Mouse (Mus musculus) splenic B cell, adult 2 months (primary cell): ENCODE results near the gene Lpar6.

ENCODE experiments used
- DNase-seq: peaks from one replicate; pipeline ENCODE4 v3.0.0-alpha.2; 2011; ENCODE audit warnings: low read depth, low spot score
- H3K27me3 ChIP-seq: 2 replicates; pipeline ENCODE4 v1.6.1; 2012; ENCODE audit warnings: mild to moderate bottlenecking, low read length, moderate library complexity, mixed read lengths; ENCODE audit not compliant: control insufficient read depth, poor library complexity, insufficient read depth, severe bottlenecking
- H3K36me3 ChIP-seq: 2 replicates; pipeline ENCODE4 v1.6.1; 2012; ENCODE audit warnings: mild to moderate bottlenecking, low read length, moderate library complexity, mixed read lengths; ENCODE audit not compliant: control insufficient read depth, poor library complexity, insufficient read depth, severe bottlenecking

Lpar6 gene

GRCm38 (mm10) chr14:73239291-73239690, 1.6 kb downstream of the Lpar6 start:
- 0 out of 2 replicates have a peak, but pooled peaks cover 2% of the 10 kb centered on the region for H3K36me3 ChIP-seq
- DNase-seq: peak; percentile 26
- no peaks in the 10 kb centered on the region for H3K27me3 ChIP-seq

GRCm38 (mm10) chr14:73239857-73240256, 2.2 kb downstream of the Lpar6 start:
- Histone ChIP-seq H3K36me3 (0 out of 2 replicates have a peak, but pooled peaks cover 2% of the 10 kb centered on the region), H3K27me3 (no peaks in the 10 kb centered on the region)
- DNase-seq: no peak

GRCm38 (mm10) chr14:73244061-73244597, 6.4 kb downstream of the Lpar6 start:
- DNase-seq: no peak
- Histone ChIP-seq H3K27me3 (no peaks in the 10 kb centered on the region), H3K36me3 (0 out of 2 replicates have a peak, but pooled peaks cover 2% of the 10 kb centered on the region)

GRCm38 (mm10) chr14:73250056-73250455, 12.4 kb downstream of the Lpar6 start:
- Histone ChIP-seq H3K36me3 (0 out of 2 replicates have a peak, but pooled peaks cover 3% of the 10 kb centered on the region), H3K27me3 (no peaks in the 10 kb centered on the region)
- DNase-seq: no peak

GRCm38 (mm10) chr14:73252276-73252675, 14.6 kb downstream of the Lpar6 start:
- Histone ChIP-seq H3K36me3 (0 out of 2 replicates have a peak, but pooled peaks cover 3% of the 10 kb centered on the region), H3K27me3 (no peaks in the 10 kb centered on the region)
- no peak for DNase-seq

GRCm38 (mm10) chr14:73253453-73254251, 16.0 kb downstream of the Lpar6 start:
- no peak for DNase-seq
- peaks cover 3% of the 10 kb centered on the region; the same call in 1 of the 2 replicates for H3K36me3 ChIP-seq
- H3K27me3 ChIP-seq: no peaks in the 10 kb centered on the region

- DNase-seq: no peak
- H3K27me3 ChIP-seq: no peaks in the 10 kb centered on the region
- peaks cover 1% of the 10 kb centered on the region; the same call in 1 of the 2 replicates for H3K36me3 ChIP-seq
Observed at GRCm38 (mm10) chr14:73254412-73254811, 16.7 kb downstream of the Lpar6 start.

- DNase-seq: no peak
- H3K36me3 ChIP-seq: peaks cover 2% of the 10 kb centered on the region; the same call in 1 of the 2 replicates
- no peaks in the 10 kb centered on the region for H3K27me3 ChIP-seq
Observed at GRCm38 (mm10) chr14:73255426-73255970, 17.8 kb downstream of the Lpar6 start.

- Histone ChIP-seq H3K36me3 (peaks cover 4% of the 10 kb centered on the region; the same call in 1 of the 2 replicates), H3K27me3 (no peaks in the 10 kb centered on the region)
- DNase-seq: no peak
Observed at GRCm38 (mm10) chr14:73257348-73257747, 19.7 kb downstream of the Lpar6 start.

- Histone ChIP-seq H3K36me3 (peaks cover 4% of the 10 kb centered on the region; the same call in 1 of the 2 replicates), H3K27me3 (no peaks in the 10 kb centered on the region)
- DNase-seq: no peak
Observed at GRCm38 (mm10) chr14:73258181-73258580, 20.5 kb downstream of the Lpar6 start.

GRCm38 (mm10) chr14:73262210-73262609, 24.5 kb downstream of the Lpar6 start:
- Histone ChIP-seq H3K36me3 (peaks cover 8% of the 10 kb centered on the region; the same call in 1 of the 2 replicates), H3K27me3 (no peaks in the 10 kb centered on the region)
- DNase-seq: no peak

- peak; percentile 61 for DNase-seq
- H3K36me3 ChIP-seq: 0 out of 2 replicates have a peak, but pooled peaks cover 6% of the 10 kb centered on the region
- no peaks in the 10 kb centered on the region for H3K27me3 ChIP-seq
Observed at GRCm38 (mm10) chr14:73266166-73266565, 28.5 kb downstream of the Lpar6 start.

- Histone ChIP-seq H3K36me3 (peaks cover 3% of the 10 kb centered on the region; the same call in 1 of the 2 replicates), H3K27me3 (no peaks in the 10 kb centered on the region)
- DNase-seq: no peak
Observed at GRCm38 (mm10) chr14:73271807-73272206, 34.1 kb downstream of the Lpar6 start.

- DNase-seq: no peak
- Histone ChIP-seq H3K36me3 (peaks cover 5% of the 10 kb centered on the region; the same call in 1 of the 2 replicates), H3K27me3 (no peaks in the 10 kb centered on the region)
Observed at GRCm38 (mm10) chr14:73279096-73279495, 41.4 kb downstream of the Lpar6 start.

- Histone ChIP-seq H3K36me3 (peaks cover 6% of the 10 kb centered on the region; the same call in 1 of the 2 replicates), H3K27me3 (no peaks in the 10 kb centered on the region)
- no peak for DNase-seq
Observed at GRCm38 (mm10) chr14:73280996-73281395, 43.3 kb downstream of the Lpar6 start.
